Mouse (Mus musculus) kidney, adult 2 months (tissue): Measurements from ENCODE around the gene Upf2. TPM values are rescaled to one million over a fixed set of nuclear protein-coding genes. Genes with fewer than 3 reads are reported as not detected.
"Not testable (repeated sequence)": the region's sequence is repeated elsewhere in the genome, so short reads cannot be mapped to it uniquely, and the experiment has no call there.

Experiments used
- DNase-seq: peaks from one replicate; pipeline ENCODE4 v3.0.0; 2021
- H3K27ac ChIP-seq: fragments of 200-500 bp; 2 replicates; pipeline ENCODE4 v1.5.1; 2012; ENCODE audit warnings: low read depth, low read length, control low read depth, inconsistent platforms; ENCODE audit not compliant: insufficient read depth
- H3K27me3 ChIP-seq: fragments of 200-500 bp; replicated peaks from 2 replicates; pipeline ENCODE4 v1.6.1; 2012; ENCODE audit warnings: mild to moderate bottlenecking, moderate library complexity, low read length, inconsistent platforms; ENCODE audit not compliant: control insufficient read depth, insufficient read depth
- H3K36me3 ChIP-seq: fragments of 200-500 bp; 2 replicates; pipeline ENCODE4 v1.6.1; 2012; ENCODE audit warnings: mild to moderate bottlenecking, moderate library complexity, low read length, inconsistent platforms; ENCODE audit not compliant: control insufficient read depth, insufficient read depth
- H3K4me1 ChIP-seq: fragments of 200-500 bp; 2 replicates; pipeline ENCODE4 v1.6.1; 2011; ENCODE audit warnings: low read length; ENCODE audit not compliant: control insufficient read depth, insufficient read depth
- H3K4me3 ChIP-seq: fragments of 200-500 bp; 2 replicates; pipeline ENCODE4 v1.5.1; 2011; ENCODE audit warnings: mild to moderate bottlenecking, low read depth, low read length, control low read depth; ENCODE audit not compliant: insufficient read depth
- CTCF ChIP-seq: fragments of 200-500 bp; conservative IDR thresholded peaks from 2 replicates; pipeline ENCODE4 v1.5.1; 2011; ENCODE audit warnings: low read depth, mild to moderate bottlenecking, control low read depth, low read length, moderate library complexity, mixed read lengths; ENCODE audit not compliant: insufficient read depth, insufficient read length
- POLR2A ChIP-seq: fragments of 200-500 bp; IDR thresholded peaks from one replicate; pipeline ENCODE4 v1.6.1; 2011; ENCODE audit warnings: low read depth, low read length, control low read depth
- WGBS: fragments of 180-500 bp; shearing (Covaris S2); methylation state at CpG from one replicate; pipeline ENCODE4 v1.1.7; 2018; 5-methylcytosine and 5-hydroxymethylcytosine counted together
- polyA plus RNA-seq: library from polyadenylated mRNA; depleted of rRNA; stranded (reverse); fragments of >200 nt; gene quantifications from 2 replicates; pipeline ENCODE4 v1.2.3, GENCODE M21; 2012

The Upf2 gene
- polyA plus RNA-seq, 1 experiment = 4.3 TPM

- 94% methylated on average over 9 of the region's 9 CpGs for WGBS
- TF ChIP-seq CTCF (no peak), POLR2A (no peak)
- no peak overlapping the region for H3K27ac ChIP-seq
- H3K36me3 ChIP-seq = no peaks in the 10 kb centered on the region
- DNase-seq = no peak
- 0 out of 2 replicates have a peak, but pooled peaks cover 2% of the 10 kb centered on the region for H3K4me1 ChIP-seq
- H3K27me3 ChIP-seq = no peaks in the 10 kb centered on the region
- H3K4me3 ChIP-seq = no peak overlapping the region
Measured at GRCm38 (mm10) chr2:5940936-5941335, 10.3 kb upstream of the Upf2 start.

GRCm38 (mm10) chr2:5941861-5942415, 9.3 kb upstream of the Upf2 start:
- no peaks in the 10 kb centered on the region for H3K36me3 ChIP-seq
- WGBS = 59% methylated on average over 11 of the region's 11 CpGs
- DNase-seq = peak; percentile 37
- no peaks in the 10 kb centered on the region for H3K27me3 ChIP-seq
- peak overlapping the region; percentile 77 for H3K27ac ChIP-seq
- H3K4me3 ChIP-seq = peak overlapping the region; percentile 83
- no peaks in the 10 kb centered on the region for H3K4me1 ChIP-seq
- TF ChIP-seq POLR2A = no peak
- TF ChIP-seq CTCF = no peak

- 1% methylated on average over 36 of the region's 36 CpGs for WGBS
Measured at GRCm38 (mm10) chr2:5942416-5943032, 8.7 kb upstream of the Upf2 start, which contains the start of gene Dhtkd1. Dhtkd1 (minus strand) TSS chr2:5942792.

GRCm38 (mm10) chr2:5943071-5943470, 8.2 kb upstream of the Upf2 start:
- no peak for TF ChIP-seq CTCF
- TF ChIP-seq POLR2A = no peak
- no peaks in the 10 kb centered on the region for H3K36me3 ChIP-seq
- WGBS = 43% methylated on average over 4 of the region's 4 CpGs
- no peaks in the 10 kb centered on the region for H3K27me3 ChIP-seq
- no peaks in the 10 kb centered on the region for H3K4me1 ChIP-seq
- no peak overlapping the region for H3K4me3 ChIP-seq
- H3K27ac ChIP-seq = no peak overlapping the region
- no peak for DNase-seq

More at GRCm38 (mm10) chr2:5942416-5943032, 8.7 kb upstream of the Upf2 start, which contains the start of gene Dhtkd1:
- peak within 1 kb of the TSS; percentile 83 for H3K4me3 ChIP-seq
- H3K36me3 ChIP-seq = no peaks in the 10 kb centered on the region
- no peak for TF ChIP-seq POLR2A
- TF ChIP-seq CTCF = peak; percentile 33; the same call in 1 of the 2 replicates
- H3K4me1 ChIP-seq = no peaks in the 10 kb centered on the region
- peak within 1 kb of the TSS; percentile 77 for H3K27ac ChIP-seq
- DNase-seq = peak; percentile 93
- no peaks in the 10 kb centered on the region for H3K27me3 ChIP-seq

GRCm38 (mm10) chr2:5945629-5946028, 5.6 kb upstream of the Upf2 start:
- Histone ChIP-seq H3K4me3 (no peak overlapping the region), H3K27ac (no peak overlapping the region), H3K27me3 (no peaks in the 10 kb centered on the region), H3K4me1 (peaks cover 3% of the 10 kb centered on the region; the same call in 1 of the 2 replicates), H3K36me3 (no peaks in the 10 kb centered on the region)
- DNase-seq = no peak
- 83% methylated on average over 1 of the region's 1 CpGs for WGBS
- TF ChIP-seq CTCF = no peak
- TF ChIP-seq POLR2A = no peak

- peaks cover 3% of the 10 kb centered on the region; the same call in 1 of the 2 replicates for H3K4me1 ChIP-seq
- TF ChIP-seq POLR2A (no peak), CTCF (no peak)
- H3K4me3 ChIP-seq = no peak overlapping the region
- 74% methylated on average over 3 of the region's 3 CpGs for WGBS
- DNase-seq = no peak
- H3K27me3 ChIP-seq = no peaks in the 10 kb centered on the region
- no peaks in the 10 kb centered on the region for H3K36me3 ChIP-seq
- H3K27ac ChIP-seq = no peak overlapping the region
Measured at GRCm38 (mm10) chr2:5946876-5947275, 4.4 kb upstream of the Upf2 start.

- Histone ChIP-seq H3K4me3 (no peak overlapping the region), H3K27ac (no peak overlapping the region), H3K27me3 (no peaks in the 10 kb centered on the region), H3K36me3 (no peaks in the 10 kb centered on the region), H3K4me1 (peaks cover 6% of the 10 kb centered on the region; the same call in 1 of the 2 replicates)
- WGBS = 66% methylated on average over 2 of the region's 2 CpGs
- TF ChIP-seq POLR2A (no peak), CTCF (no peak)
- DNase-seq = no peak
Measured at GRCm38 (mm10) chr2:5948964-5949363, 2.3 kb upstream of the Upf2 start.

- not testable (repeated sequence) for H3K4me1 ChIP-seq, H3K27ac ChIP-seq, DNase-seq, H3K27me3 ChIP-seq, H3K36me3 ChIP-seq, H3K4me3 ChIP-seq
- WGBS = 92% methylated on average over 9 of the region's 9 CpGs
Measured at GRCm38 (mm10) chr2:5949821-5950220, 1.4 kb upstream of the Upf2 start.
